Mouse (Mus musculus): Measurements from ENCODE around the gene Spag6.

The Spag6 gene

GRCm38 (mm10) chr2:18693871-18694610 is at the start of gene Spag6:
Gene Spag6 (plus strand): TSS chr2:18694032.
- peak; percentile 80 for DNase-seq

GRCm38 (mm10) chr2:18648563-18648962 is 45.3 kb upstream of the Spag6 start:
- DNase-seq = no peak

- peak; percentile 21 for DNase-seq
Measured at GRCm38 (mm10) chr2:18654821-18655220, 39.0 kb upstream of the Spag6 start.

- no peak for DNase-seq
Measured at GRCm38 (mm10) chr2:18664003-18664402, 29.8 kb upstream of the Spag6 start.

GRCm38 (mm10) chr2:18671041-18671440 is 22.8 kb upstream of the Spag6 start:
- no peak for DNase-seq

GRCm38 (mm10) chr2:18672133-18672765 is 21.6 kb upstream of the Spag6 start, which contains the start of gene Commd3:
Gene Commd3 (plus strand): TSS chr2:18672384.
- DNase-seq = peak; percentile 95

GRCm38 (mm10) chr2:18672766-18673164 is 21.1 kb upstream of the Spag6 start:
- DNase-seq = no peak

GRCm38 (mm10) chr2:18673766-18674165 is 20.1 kb upstream of the Spag6 start:
- DNase-seq = no peak

- DNase-seq = no peak
Measured at GRCm38 (mm10) chr2:18674193-18674902, 19.5 kb upstream of the Spag6 start.

GRCm38 (mm10) chr2:18675681-18676456 is 18.0 kb upstream of the Spag6 start:
- peak; percentile 2 for DNase-seq

GRCm38 (mm10) chr2:18676457-18676935 is 17.3 kb upstream of the Spag6 start:
- DNase-seq = peak; percentile 84

GRCm38 (mm10) chr2:18676936-18677491 is 16.8 kb upstream of the Spag6 start, which contains the start of gene Bmi1:
Gene Bmi1 (plus strand): TSS chr2:18677018.
- DNase-seq = peak; percentile 58

GRCm38 (mm10) chr2:18677631-18678471 is 16.0 kb upstream of the Spag6 start:
- DNase-seq = peak; percentile 56

- no peak for DNase-seq
Measured at GRCm38 (mm10) chr2:18679701-18680100, 14.1 kb upstream of the Spag6 start.

- no peak for DNase-seq
Measured at GRCm38 (mm10) chr2:18680501-18680900, 13.3 kb upstream of the Spag6 start.

GRCm38 (mm10) chr2:18680961-18681360 is 12.9 kb upstream of the Spag6 start:
- peak; percentile 80 for DNase-seq

GRCm38 (mm10) chr2:18684062-18684461 is 9.8 kb upstream of the Spag6 start:
- no peak for DNase-seq

- DNase-seq = no peak
Measured at GRCm38 (mm10) chr2:18686386-18686785, 7.4 kb upstream of the Spag6 start.

- DNase-seq = no peak
Measured at GRCm38 (mm10) chr2:18686826-18687519, 6.9 kb upstream of the Spag6 start.

GRCm38 (mm10) chr2:18687671-18688170 is 6.1 kb upstream of the Spag6 start:
- no peak for DNase-seq

- no peak for DNase-seq
Measured at GRCm38 (mm10) chr2:18688286-18688685, 5.5 kb upstream of the Spag6 start.
